13 mouse cellular contexts compared by ENCODE assay signal in genomic region chr13:76057267-76058069, GRCm38 (mm10). TPM values are rescaled to one million over a fixed set of nuclear protein-coding genes. Genes with fewer than 3 reads are reported as not detected.
A peak's percentile ranks its signal among the peaks of the same experiment; 100 is the strongest.
DNase-seq lines count a peak whose midpoint lies in the region; ATAC-seq and TF ChIP-seq lines count a peak whose summit lies in the region.
"Had no signal": no experiment of that assay in that cellular context is flagged by ENCODE, and none has a peak within 500 bp of the region (broad histone marks: within the 10 kb centered on the region; RNA-seq: fewer than 3 reads in every experiment).

No protein-coding gene starts in this region.

- no peak for TF ChIP-seq CTCF in layer of hippocampus, adult 2 months (conservative IDR thresholded peaks at IDR 0.05)
- TF ChIP-seq CTCF in cortical plate, adult 2 months (IDR thresholded peaks at IDR 0.05; ENCODE audit: extremely low read depth, insufficient read depth, low read length), result no peak

- no peak overlapping the region; the same call in 1 of the 2 replicates for H3K4me3 ChIP-seq in layer of hippocampus, adult 2 months
- peak overlapping the region; percentile 38; the same call in 1 of the 2 replicates for H3K4me3 ChIP-seq in cortical plate, adult 2 months (ENCODE audit: insufficient read depth, low read length)
- H3K4me3 ChIP-seq in hindbrain, embryonic 15.5 days, result peak overlapping the region; percentile 54; the same call in 1 of the 2 replicates
- H3K4me3 ChIP-seq in liver, embryonic 15.5 days (replicated peaks), result peak overlapping the region; percentile 68

- no peak for ATAC-seq in hindbrain, embryonic 15.5 days (ENCODE audit: low FRiP score, low read depth)
- no peak for ATAC-seq in liver, embryonic 15.5 days (ENCODE audit: insufficient read depth)

- intact Hi-C loops in heart, postnatal 36 days (cut with DNase I), result loop anchor here (2.0 kb wide), 1 partner anchor 35 kb away; no protein-coding TSS in a partner anchor

- WGBS in hindbrain, embryonic 15.5 days, result 72% methylated on average over 10 of the region's 10 CpGs
- 64% methylated on average over 10 of the region's 10 CpGs for WGBS in liver, embryonic 15.5 days (ENCODE audit: insufficient replicate concordance)

- DNase-seq in layer of hippocampus, adult 2 months (ENCODE audit: low spot score in 2 of 2), result peak; percentile 15 to 42
- no peak for DNase-seq in layer of hippocampus, postnatal 36 days
- DNase-seq in heart, postnatal 36 days, result no peak
- DNase-seq in cerebellum, adult 9-11 months, result no peak
- DNase-seq: adrenal gland, postnatal 36 days; cerebellum, adult 18-20 months had no signal

- H3K9ac ChIP-seq in hindbrain, embryonic 15.5 days, result no peak overlapping the region
- H3K9ac ChIP-seq in liver, embryonic 15.5 days, result no peak overlapping the region
- H3K9ac ChIP-seq: embryonic facial prominence, embryonic 12.5 days had no signal

- H3K27ac ChIP-seq in layer of hippocampus, adult 2 months, result no peak overlapping the region
- H3K27ac ChIP-seq in cortical plate, adult 2 months (ENCODE audit: insufficient read depth, low read length), result no peak overlapping the region
- H3K27ac ChIP-seq in hindbrain, embryonic 15.5 days (replicated peaks), result no peak overlapping the region
- H3K27ac ChIP-seq in liver, embryonic 15.5 days (replicated peaks), result no peak overlapping the region
- H3K27ac ChIP-seq: embryonic facial prominence, embryonic 12.5 days; lung, embryonic 15.5 days had no signal

- H3K4me1 ChIP-seq in cortical plate, adult 2 months (ENCODE audit: control insufficient read depth, insufficient read depth, low read length), result peaks cover 2% of the 10 kb centered on the region; the same call in 1 of the 2 replicates
- H3K4me1 ChIP-seq in hindbrain, embryonic 15.5 days (replicated peaks), result peaks cover 12% of the 10 kb centered on the region
- peaks cover 34% of the 10 kb centered on the region for H3K4me1 ChIP-seq in liver, embryonic 15.5 days (replicated peaks)

- H3K4me2 ChIP-seq in hindbrain, embryonic 15.5 days, result peak overlapping the region; percentile 82
- peak overlapping the region; percentile 100 for H3K4me2 ChIP-seq in liver, embryonic 15.5 days

- H3K27me3 ChIP-seq in hindbrain, embryonic 15.5 days, result peaks cover 28% of the 10 kb centered on the region
- H3K27me3 ChIP-seq in liver, embryonic 15.5 days, result peaks cover 37% of the 10 kb centered on the region

- TF ChIP-seq POLR2A in cortical plate, adult 2 months (IDR thresholded peaks at IDR 0.05; ENCODE audit: extremely low read depth, insufficient read depth, low read length), result no peak

- H3K9me3 ChIP-seq in hindbrain, embryonic 15.5 days, result no peaks in the 10 kb centered on the region
- no peaks in the 10 kb centered on the region for H3K9me3 ChIP-seq in liver, embryonic 15.5 days (replicated peaks)
- H3K9me3 ChIP-seq: embryonic facial prominence, embryonic 12.5 days; lung, embryonic 15.5 days had no signal

- no peaks in the 10 kb centered on the region for H3K36me3 ChIP-seq in hindbrain, embryonic 15.5 days
- H3K36me3 ChIP-seq in liver, embryonic 15.5 days (replicated peaks), result 0 out of 2 replicates have a peak, but pooled peaks cover 2% of the 10 kb centered on the region
- H3K36me3 ChIP-seq: lung, embryonic 15.5 days had no signal

RNA-seq across cellular contexts. Expression of gene Gpr150, which starts 0.7 kb away (rescaled TPM):
- 1 to 10 TPM; 1.6 to 2.2 TPM for total RNA-seq in layer of hippocampus, adult 2 months (2021)
- 1 to 10 TPM; 1.6 to 2.4 TPM for total RNA-seq in layer of hippocampus, postnatal 36 days (2021)
- 6.0 and 7.3 TPM in 2 replicates for polyA plus RNA-seq in cortical plate, adult 2 months (2012; rRNA removed)
- 3.3 and 3.4 TPM in 2 replicates for polyA plus RNA-seq in hindbrain, embryonic 15.5 days (2015; fragmentation: Nextera tagmentation; extraction: Ambion mirVana)
- 2.7 and 3.2 TPM in 2 replicates for polyA plus RNA-seq in liver, embryonic 15.5 days (2015; fragmentation: Nextera tagmentation; extraction: Ambion mirVana)
- under 1 TPM in 1 of 2 experiments, not detected in 1; 0.14 TPM for total RNA-seq in heart, postnatal 36 days (2021)
- total RNA-seq: adrenal gland, postnatal 36 days; heart, adult 8-10 months had no signal
- polyA plus RNA-seq: lung, embryonic 15.5 days; urinary bladder, adult 2 months had no signal

RNA-seq across cellular contexts. Expression of gene Rfesd, which starts 38.9 kb away (rescaled TPM):
- 10 to 100 TPM; 18.2 to 21.6 TPM for total RNA-seq in layer of hippocampus, adult 2 months (2021)
- 10 to 100 TPM; 15.8 to 20.8 TPM for total RNA-seq in layer of hippocampus, postnatal 36 days (2021)
- polyA plus RNA-seq in cortical plate, adult 2 months (2012; rRNA removed), result 13.8 and 15.6 TPM in 2 replicates
- polyA plus RNA-seq in hindbrain, embryonic 15.5 days (2015; fragmentation: Nextera tagmentation; extraction: Ambion mirVana), result 17.2 and 18.5 TPM in 2 replicates
- polyA plus RNA-seq in liver, embryonic 15.5 days (2015; fragmentation: Nextera tagmentation; extraction: Ambion mirVana), result 128 and 144 TPM in 2 replicates
- 10 to 100 TPM; 11.5 to 12.1 TPM for total RNA-seq in heart, postnatal 36 days (2021)

RNA-seq across cellular contexts. Expression of gene Arsk, which starts 41.0 kb away (rescaled TPM):
- total RNA-seq in layer of hippocampus, adult 2 months (2021), result 1 to 10 TPM; 5.9 to 7.0 TPM
- 1 to 10 TPM; 5.1 to 6.8 TPM for total RNA-seq in layer of hippocampus, postnatal 36 days (2021)
- 5.0 and 5.4 TPM in 2 replicates for polyA plus RNA-seq in cortical plate, adult 2 months (2012; rRNA removed)
- 3.4 and 4.6 TPM in 2 replicates for polyA plus RNA-seq in hindbrain, embryonic 15.5 days (2015; fragmentation: Nextera tagmentation; extraction: Ambion mirVana)
- polyA plus RNA-seq in liver, embryonic 15.5 days (2015; fragmentation: Nextera tagmentation; extraction: Ambion mirVana), result 2.2 and 2.8 TPM in 2 replicates
- total RNA-seq in heart, postnatal 36 days (2021), result 1 to 10 TPM; 3.5 to 5.4 TPM

RNA-seq across cellular contexts. Expression of gene Ttc37, which starts 41.1 kb away (rescaled TPM):
- total RNA-seq in layer of hippocampus, adult 2 months (2021), result 10 to 100 TPM; 19.8 to 22.2 TPM
- total RNA-seq in layer of hippocampus, postnatal 36 days (2021), result 10 to 100 TPM; 20.9 to 24.4 TPM
- 12.9 and 13.9 TPM in 2 replicates for polyA plus RNA-seq in cortical plate, adult 2 months (2012; rRNA removed)
- polyA plus RNA-seq in hindbrain, embryonic 15.5 days (2015; fragmentation: Nextera tagmentation; extraction: Ambion mirVana), result 8.9 and 9.1 TPM in 2 replicates
- polyA plus RNA-seq in liver, embryonic 15.5 days (2015; fragmentation: Nextera tagmentation; extraction: Ambion mirVana), result 4.4 and 4.6 TPM in 2 replicates
- total RNA-seq in heart, postnatal 36 days (2021), result 10 to 100 TPM in 1 of 2 experiments, 1 to 10 TPM in 1; 9.4 to 10.7 TPM

Comparison
In these comparisons a context has a peak if more than half of its experiments do, and no peak if none do; other contexts are left out.
1. DNase-seq: peak in layer of hippocampus, adult 2 months (2 of 2); none in layer of hippocampus, postnatal 36 days (0 of 2), heart, postnatal 36 days (0 of 2) and cerebellum, adult 9-11 months (single experiment).